Mouse (Mus musculus): ENCODE data around the gene Lce1m. TPM values are rescaled to one million over a fixed set of nuclear protein-coding genes. Genes with fewer than 3 reads are reported as not detected.
A peak's percentile ranks its signal among the peaks of the same experiment; 100 is the strongest.

Lce1m gene
- polyA plus RNA-seq, 1 experiment from 2014 or later, result not detected

DNA sequence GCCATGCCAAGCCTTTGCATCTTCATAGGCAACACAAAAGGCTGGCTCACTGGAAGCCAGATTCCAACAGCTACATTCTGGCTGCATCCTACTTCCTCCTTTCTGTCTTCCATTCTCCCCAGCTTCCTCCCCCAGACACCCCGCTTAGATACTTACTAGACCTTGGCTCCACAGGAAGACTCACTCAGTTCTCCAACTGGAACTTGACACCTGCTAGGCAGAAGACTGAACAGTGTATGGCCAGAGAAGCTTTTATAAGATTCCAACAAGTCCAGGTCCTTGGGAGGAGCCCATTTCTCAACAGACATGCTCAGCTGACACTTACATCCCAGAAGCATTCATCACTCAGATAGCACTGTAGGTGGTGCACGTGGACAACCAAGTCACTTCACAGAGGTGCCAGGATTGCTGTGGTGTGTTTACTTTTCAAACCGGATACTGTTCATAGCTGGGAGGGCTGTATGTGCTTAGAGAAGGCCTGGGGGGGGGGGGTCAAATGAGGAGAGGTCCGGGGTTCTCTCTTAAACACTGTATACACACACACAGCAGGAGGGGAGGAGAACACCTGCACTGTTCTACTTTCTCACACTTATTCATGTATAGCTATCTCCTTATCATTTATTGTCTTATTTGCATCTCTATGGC is 3.3 kb downstream of the Lce1m start, which contains the start of gene Crct1:
TSS of gene Crct1 (minus strand) at position 228 of the 645 bp plus-strand sequence.
- H3K9me3 ChIP-seq (ENCODE audit: control insufficient read depth, low read length), result no peaks in the 10 kb centered on the region
- peak within 1 kb of the TSS; percentile 57 for H3K9ac ChIP-seq (ENCODE audit: low read length)
- H3K4me1 ChIP-seq (replicated peaks; ENCODE audit: control insufficient read depth, insufficient read depth, low read length), result peaks cover 2% of the 10 kb centered on the region; the same call in 1 of the 2 replicates
- H3K36me3 ChIP-seq (ENCODE audit: control insufficient read depth, insufficient read depth, low read length), result no peaks in the 10 kb centered on the region
- no peak within 1 kb of the TSS for H3K27ac ChIP-seq (ENCODE audit: low read depth, low read length)
- peak within 1 kb of the TSS; percentile 39 for H3K4me3 ChIP-seq (ENCODE audit: low read depth, low read length)
- ATAC-seq (replicated peaks; ENCODE audit: low FRiP score), result no peak
- peak within 1 kb of the TSS; percentile 58 for H3K4me2 ChIP-seq (ENCODE audit: low read depth, low read length, severe bottlenecking)
- WGBS, result 57% methylated on average over 3 of the region's 4 CpGs
- no peak for DNase-seq (ENCODE audit: low spot score)
- no peaks in the 10 kb centered on the region for H3K27me3 ChIP-seq (ENCODE audit: control insufficient read depth, insufficient read depth, low read length)

DNA sequence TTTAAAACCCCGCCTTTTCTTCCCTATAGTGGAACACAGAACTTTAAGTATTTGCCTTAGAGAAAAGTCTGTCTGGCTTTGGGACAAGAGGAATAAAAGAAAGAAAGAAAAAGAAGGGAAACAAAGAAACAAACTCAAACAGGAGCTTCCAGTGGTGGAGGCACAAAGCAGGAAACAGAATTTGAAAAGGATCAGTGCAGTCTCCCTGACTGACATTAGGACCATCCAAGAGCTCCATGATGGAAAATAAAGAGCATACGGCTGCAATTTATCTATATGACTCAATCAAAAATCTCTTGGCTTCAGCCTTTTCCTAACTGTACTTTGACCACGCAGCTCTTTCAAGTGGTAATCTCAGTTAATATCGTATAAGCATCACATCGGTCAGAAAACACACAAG is 4.0 kb downstream of the Lce1m start:
- Histone ChIP-seq H3K27ac (ENCODE audit: low read depth, low read length) (no peak overlapping the region), H3K4me3 (ENCODE audit: low read depth, low read length) (peak overlapping the region; percentile 39), H3K4me1 (replicated peaks; ENCODE audit: control insufficient read depth, insufficient read depth, low read length) (peaks cover 2% of the 10 kb centered on the region; the same call in 1 of the 2 replicates), H3K27me3 (ENCODE audit: control insufficient read depth, insufficient read depth, low read length) (no peaks in the 10 kb centered on the region), H3K36me3 (ENCODE audit: control insufficient read depth, insufficient read depth, low read length) (no peaks in the 10 kb centered on the region), H3K9me3 (ENCODE audit: control insufficient read depth, low read length) (no peaks in the 10 kb centered on the region), H3K4me2 (ENCODE audit: low read depth, low read length, severe bottlenecking) (peak overlapping the region; percentile 58), H3K9ac (ENCODE audit: low read length) (peak overlapping the region; percentile 57)
- WGBS, result 24% methylated on average over 5 of the region's 5 CpGs
- DNase-seq (ENCODE audit: low spot score) (no peak), ATAC-seq (replicated peaks; ENCODE audit: low FRiP score) (0 out of 2 replicates have a peak, but pooled peaks have one; percentile 39)

DNA sequence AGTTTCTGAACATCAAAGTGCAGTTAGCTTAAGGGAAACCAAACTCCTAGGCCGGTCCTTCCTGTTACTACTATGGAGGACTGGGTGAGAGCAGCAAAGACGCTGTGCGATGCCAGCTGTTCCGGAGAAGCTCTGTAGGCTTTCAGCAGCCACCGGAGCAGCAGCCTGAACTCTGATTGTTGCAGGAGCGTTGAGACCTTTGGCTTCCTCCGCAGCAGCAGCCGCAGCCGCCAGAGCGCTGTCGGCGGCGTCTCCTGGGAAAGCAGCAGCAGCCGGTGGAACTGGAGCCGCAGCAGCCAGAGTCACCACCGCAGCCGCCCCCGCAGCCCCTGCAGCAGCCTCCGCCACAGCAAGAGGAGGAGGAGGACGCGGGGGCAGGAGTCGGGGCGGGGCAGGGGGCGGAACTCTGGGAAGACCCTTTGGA is 4.5 kb downstream of the Lce1m start:
- no peaks in the 10 kb centered on the region for H3K36me3 ChIP-seq (ENCODE audit: control insufficient read depth, insufficient read depth, low read length)
- peaks cover 2% of the 10 kb centered on the region; the same call in 1 of the 2 replicates for H3K4me1 ChIP-seq (replicated peaks; ENCODE audit: control insufficient read depth, insufficient read depth, low read length)
- WGBS, result 1% methylated on average over 24 of the region's 24 CpGs
- DNase-seq (ENCODE audit: low spot score) (peak; percentile 89), ATAC-seq (replicated peaks; ENCODE audit: low FRiP score) (peak; percentile 93)
- H3K9me3 ChIP-seq (ENCODE audit: control insufficient read depth, low read length), result no peaks in the 10 kb centered on the region
- peak overlapping the region; percentile 39 for H3K4me3 ChIP-seq (ENCODE audit: low read depth, low read length)
- H3K27me3 ChIP-seq (ENCODE audit: control insufficient read depth, insufficient read depth, low read length), result no peaks in the 10 kb centered on the region
- H3K4me2 ChIP-seq (ENCODE audit: low read depth, low read length, severe bottlenecking), result peak overlapping the region; percentile 58
- no peak overlapping the region for H3K27ac ChIP-seq (ENCODE audit: low read depth, low read length)
- H3K9ac ChIP-seq (ENCODE audit: low read length), result peak overlapping the region; percentile 57

DNA sequence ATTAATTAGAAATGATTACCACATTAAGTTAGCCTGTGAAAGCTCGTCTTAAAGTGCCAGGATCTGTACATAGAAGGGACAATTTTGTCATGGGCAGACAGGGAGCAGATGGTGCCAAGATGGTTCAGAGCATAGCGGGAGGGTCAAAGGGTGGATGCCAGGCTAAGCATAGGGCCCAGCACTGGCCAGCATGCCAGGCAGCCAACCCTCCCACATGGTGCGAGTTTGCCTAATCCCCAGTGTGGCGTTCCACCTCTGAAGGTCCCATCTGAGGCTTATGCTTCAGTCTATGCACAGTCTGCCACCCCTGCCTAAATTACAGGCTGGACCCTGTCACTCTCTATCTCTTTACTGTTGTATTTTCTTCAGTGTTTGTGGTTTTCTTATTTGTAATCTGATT is 16.0 kb downstream of the Lce1m start:
- no peak overlapping the region for H3K4me2 ChIP-seq (ENCODE audit: low read depth, low read length, severe bottlenecking)
- no peaks in the 10 kb centered on the region for H3K4me1 ChIP-seq (replicated peaks; ENCODE audit: control insufficient read depth, insufficient read depth, low read length)
- no peak overlapping the region for H3K27ac ChIP-seq (ENCODE audit: low read depth, low read length)
- no peaks in the 10 kb centered on the region for H3K9me3 ChIP-seq (ENCODE audit: control insufficient read depth, low read length)
- ATAC-seq (replicated peaks; ENCODE audit: low FRiP score) (no peak), DNase-seq (ENCODE audit: low spot score) (no peak)
- no peak overlapping the region for H3K4me3 ChIP-seq (ENCODE audit: low read depth, low read length)
- no peaks in the 10 kb centered on the region for H3K27me3 ChIP-seq (ENCODE audit: control insufficient read depth, insufficient read depth, low read length)
- no peak overlapping the region for H3K9ac ChIP-seq (ENCODE audit: low read length)
- WGBS, result 73% methylated on average over 4 of the region's 4 CpGs
- H3K36me3 ChIP-seq (ENCODE audit: control insufficient read depth, insufficient read depth, low read length), result no peaks in the 10 kb centered on the region

DNA sequence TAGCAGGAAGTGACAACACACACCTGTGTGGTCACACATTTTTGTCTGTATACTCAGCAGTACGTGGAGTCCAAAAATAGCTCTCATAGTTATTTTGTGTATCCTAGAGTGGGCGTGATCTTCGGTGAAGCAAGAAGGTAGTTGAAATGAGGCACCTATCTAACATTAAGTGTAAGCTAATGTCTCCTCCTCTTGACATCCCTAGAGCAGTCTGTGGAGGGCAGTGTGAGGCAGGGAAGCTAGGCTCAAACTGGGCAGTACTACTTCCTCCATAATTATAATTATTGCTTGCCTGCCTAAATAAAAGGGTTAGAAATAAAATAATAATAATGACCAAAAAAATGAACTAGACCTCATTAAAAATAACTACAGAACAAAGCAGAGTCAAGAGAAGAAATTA is 18.2 kb downstream of the Lce1m start:
- no peak for ATAC-seq (replicated peaks; ENCODE audit: low FRiP score)
- Histone ChIP-seq H3K27me3 (ENCODE audit: control insufficient read depth, insufficient read depth, low read length) (no peaks in the 10 kb centered on the region), H3K36me3 (ENCODE audit: control insufficient read depth, insufficient read depth, low read length) (no peaks in the 10 kb centered on the region), H3K4me1 (replicated peaks; ENCODE audit: control insufficient read depth, insufficient read depth, low read length) (no peaks in the 10 kb centered on the region), H3K27ac (ENCODE audit: low read depth, low read length) (no peak overlapping the region), H3K9me3 (ENCODE audit: control insufficient read depth, low read length) (no peaks in the 10 kb centered on the region), H3K4me3 (ENCODE audit: low read depth, low read length) (no peak overlapping the region), H3K9ac (ENCODE audit: low read length) (no peak overlapping the region), H3K4me2 (ENCODE audit: low read depth, low read length, severe bottlenecking) (no peak overlapping the region)
- DNase-seq (ENCODE audit: low spot score), result no peak
- WGBS, result 81% methylated on average over 3 of the region's 3 CpGs

DNA sequence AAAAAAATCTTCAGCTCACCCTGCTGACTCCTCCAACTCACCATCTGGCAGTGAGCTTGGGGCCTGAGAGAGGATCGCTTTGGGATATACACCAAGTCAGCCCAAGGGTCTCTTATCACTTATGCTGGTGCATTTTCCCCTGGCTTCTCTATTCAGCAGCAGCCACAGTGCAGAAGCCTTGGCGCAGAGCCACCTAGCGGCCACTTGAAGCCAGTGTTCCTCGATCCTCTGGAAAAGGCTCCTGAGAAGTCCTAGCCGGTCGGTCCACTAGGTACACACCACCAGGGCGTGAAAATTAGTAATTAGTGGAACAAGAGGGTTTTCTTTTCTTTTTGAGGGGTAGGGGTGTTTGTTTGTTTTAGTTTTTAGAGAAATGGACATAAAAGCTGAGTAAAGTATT is 20.2 kb downstream of the Lce1m start:
- ATAC-seq (replicated peaks; ENCODE audit: low FRiP score) (peak; percentile 93), DNase-seq (ENCODE audit: low spot score) (peak; percentile 80)
- H3K27me3 ChIP-seq (ENCODE audit: control insufficient read depth, insufficient read depth, low read length), result no peaks in the 10 kb centered on the region
- H3K9me3 ChIP-seq (ENCODE audit: control insufficient read depth, low read length), result no peaks in the 10 kb centered on the region
- no peak overlapping the region for H3K27ac ChIP-seq (ENCODE audit: low read depth, low read length)
- no peak overlapping the region for H3K4me2 ChIP-seq (ENCODE audit: low read depth, low read length, severe bottlenecking)
- H3K9ac ChIP-seq (ENCODE audit: low read length), result no peak overlapping the region
- H3K36me3 ChIP-seq (ENCODE audit: control insufficient read depth, insufficient read depth, low read length), result no peaks in the 10 kb centered on the region
- H3K4me3 ChIP-seq (ENCODE audit: low read depth, low read length), result no peak overlapping the region
- 9% methylated on average over 7 of the region's 7 CpGs for WGBS
- H3K4me1 ChIP-seq (replicated peaks; ENCODE audit: control insufficient read depth, insufficient read depth, low read length), result no peaks in the 10 kb centered on the region

DNA sequence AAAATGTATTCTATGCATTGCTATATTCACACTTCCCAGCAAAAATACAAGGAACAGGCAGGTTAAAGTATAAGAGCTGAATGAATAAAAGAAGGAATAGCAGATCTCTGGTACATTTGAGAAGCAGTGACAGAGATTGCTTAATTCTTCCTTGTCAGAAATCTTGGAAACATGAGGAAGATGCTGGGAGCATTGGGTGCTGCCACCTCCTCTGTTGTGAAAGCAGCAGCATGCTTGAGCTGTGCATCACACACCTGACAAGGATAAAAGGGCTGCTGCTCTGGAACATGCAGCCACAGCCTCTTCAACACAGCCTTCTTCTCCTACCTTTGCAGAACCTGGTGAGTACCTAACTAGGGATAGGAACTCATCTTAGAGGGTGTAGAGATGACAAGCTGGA is 26.9 kb downstream of the Lce1m start, which contains the start of gene Lce3f:
TSS of gene Lce3f (plus strand) at position 301 of the 400 bp plus-strand sequence.
- Histone ChIP-seq H3K4me1 (replicated peaks; ENCODE audit: control insufficient read depth, insufficient read depth, low read length) (no peaks in the 10 kb centered on the region), H3K4me3 (ENCODE audit: low read depth, low read length) (no peak within 1 kb of the TSS), H3K27me3 (ENCODE audit: control insufficient read depth, insufficient read depth, low read length) (no peaks in the 10 kb centered on the region), H3K27ac (ENCODE audit: low read depth, low read length) (no peak within 1 kb of the TSS), H3K4me2 (ENCODE audit: low read depth, low read length, severe bottlenecking) (no peak within 1 kb of the TSS), H3K9me3 (ENCODE audit: control insufficient read depth, low read length) (no peaks in the 10 kb centered on the region), H3K36me3 (ENCODE audit: control insufficient read depth, insufficient read depth, low read length) (no peaks in the 10 kb centered on the region), H3K9ac (ENCODE audit: low read length) (no peak within 1 kb of the TSS)
- DNase-seq (ENCODE audit: low spot score) (no peak), ATAC-seq (replicated peaks; ENCODE audit: low FRiP score) (no peak)

DNA sequence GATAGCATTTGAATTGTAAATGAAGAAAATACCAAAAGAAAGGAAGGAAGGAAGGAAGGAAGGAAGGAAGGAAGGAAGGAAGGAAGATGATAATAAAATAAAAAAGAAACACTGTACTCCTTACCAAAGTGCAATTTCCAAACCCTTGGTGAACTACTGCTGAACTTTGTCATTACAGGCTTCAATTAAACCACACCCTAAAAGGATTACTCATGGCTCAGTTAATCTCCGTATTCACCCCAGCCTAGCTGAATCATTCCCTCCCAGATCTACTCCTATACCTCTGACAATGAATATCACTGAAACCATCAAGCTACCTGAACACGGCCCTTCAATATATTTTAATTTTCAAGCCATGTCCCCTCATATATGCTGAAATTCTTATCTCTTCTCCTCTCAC is 40.4 kb downstream of the Lce1m start:
- Histone ChIP-seq H3K4me3 (ENCODE audit: low read depth, low read length) (no peak overlapping the region), H3K9me3 (ENCODE audit: control insufficient read depth, low read length) (no peaks in the 10 kb centered on the region), H3K9ac (ENCODE audit: low read length) (no peak overlapping the region), H3K4me2 (ENCODE audit: low read depth, low read length, severe bottlenecking) (no peak overlapping the region), H3K27ac (ENCODE audit: low read depth, low read length) (no peak overlapping the region), H3K36me3 (ENCODE audit: control insufficient read depth, insufficient read depth, low read length) (no peaks in the 10 kb centered on the region), H3K4me1 (replicated peaks; ENCODE audit: control insufficient read depth, insufficient read depth, low read length) (no peaks in the 10 kb centered on the region), H3K27me3 (ENCODE audit: control insufficient read depth, insufficient read depth, low read length) (no peaks in the 10 kb centered on the region)
- WGBS, result 63% methylated on average over 2 of the region's 2 CpGs
- no peak for DNase-seq (ENCODE audit: low spot score)
- no peak for ATAC-seq (replicated peaks; ENCODE audit: low FRiP score)

Measured in forebrain, embryonic 11.5 days (tissue).